Mouse (Mus musculus): ENCODE measurements at regions not wholly inside any gene's neighbourhood (a gene's known extent, or its start where the extent isn't known, plus 50 kb on each side); places are given as distances from the start of the nearest gene placed in this dataset.

- H3K27me3 ChIP-seq (ENCODE audit: control insufficient read depth, insufficient read depth, low read length) = no peaks in the 10 kb centered on the region
- ATAC-seq (ENCODE audit: low FRiP score) (no peak), DNase-seq (ENCODE audit: low spot score) (no peak)
- peak overlapping the region; percentile 15; the same call in 1 of the 2 replicates for H3K4me2 ChIP-seq (replicated peaks)
- no peaks in the 10 kb centered on the region for H3K36me3 ChIP-seq (replicated peaks; ENCODE audit: control insufficient read depth, insufficient read depth)
- no peaks in the 10 kb centered on the region for H3K4me1 ChIP-seq (replicated peaks; ENCODE audit: control insufficient read depth, insufficient read depth, low read length)
- no peak overlapping the region for H3K4me3 ChIP-seq (replicated peaks; ENCODE audit: low read length)
- WGBS = 58% methylated on average over 13 of the region's 13 CpGs
- no peak overlapping the region for H3K27ac ChIP-seq
- H3K9ac ChIP-seq = no peak overlapping the region
- no peaks in the 10 kb centered on the region for H3K9me3 ChIP-seq (ENCODE audit: control insufficient read depth, low read length)
Measured at GRCm38 (mm10) chr13:44308227-44308626, 421.0 kb upstream of the Jarid2 start.

- Histone ChIP-seq H3K9ac (no peak overlapping the region), H3K4me3 (replicated peaks; ENCODE audit: low read length) (no peak overlapping the region), H3K27ac (no peak overlapping the region), H3K4me2 (replicated peaks) (no peak overlapping the region), H3K27me3 (ENCODE audit: control insufficient read depth, insufficient read depth, low read length) (no peaks in the 10 kb centered on the region), H3K4me1 (replicated peaks; ENCODE audit: control insufficient read depth, insufficient read depth, low read length) (0 out of 2 replicates have a peak, but pooled peaks cover 4% of the 10 kb centered on the region), H3K36me3 (replicated peaks; ENCODE audit: control insufficient read depth, insufficient read depth) (no peaks in the 10 kb centered on the region), H3K9me3 (ENCODE audit: control insufficient read depth, low read length) (no peaks in the 10 kb centered on the region)
- ATAC-seq (ENCODE audit: low FRiP score) (no peak), DNase-seq (ENCODE audit: low spot score) (no peak)
- 88% methylated on average over 6 of the region's 6 CpGs for WGBS
Measured at GRCm38 (mm10) chr13:44312237-44312636, 417.0 kb upstream of the Jarid2 start.

- H3K4me1 ChIP-seq (replicated peaks; ENCODE audit: control insufficient read depth, insufficient read depth, low read length) = 0 out of 2 replicates have a peak, but pooled peaks cover 4% of the 10 kb centered on the region
- H3K4me2 ChIP-seq (replicated peaks) = no peak overlapping the region
- H3K27me3 ChIP-seq (ENCODE audit: control insufficient read depth, insufficient read depth, low read length) = no peaks in the 10 kb centered on the region
- ATAC-seq (ENCODE audit: low FRiP score) (no peak), DNase-seq (ENCODE audit: low spot score) (no peak)
- no peaks in the 10 kb centered on the region for H3K36me3 ChIP-seq (replicated peaks; ENCODE audit: control insufficient read depth, insufficient read depth)
- no peak overlapping the region for H3K27ac ChIP-seq
- WGBS = 54% methylated on average over 13 of the region's 13 CpGs
- no peak overlapping the region for H3K4me3 ChIP-seq (replicated peaks; ENCODE audit: low read length)
- H3K9me3 ChIP-seq (ENCODE audit: control insufficient read depth, low read length) = no peaks in the 10 kb centered on the region
- H3K9ac ChIP-seq = no peak overlapping the region
Measured at GRCm38 (mm10) chr13:44316747-44317446, 412.4 kb upstream of the Jarid2 start.

GRCm38 (mm10) chr13:44317596-44317995, 411.7 kb upstream of the Jarid2 start:
- H3K27me3 ChIP-seq (ENCODE audit: control insufficient read depth, insufficient read depth, low read length) = no peaks in the 10 kb centered on the region
- no peak overlapping the region for H3K4me3 ChIP-seq (replicated peaks; ENCODE audit: low read length)
- DNase-seq (ENCODE audit: low spot score) (no peak), ATAC-seq (ENCODE audit: low FRiP score) (no peak)
- WGBS = 63% methylated on average over 8 of the region's 8 CpGs
- no peaks in the 10 kb centered on the region for H3K9me3 ChIP-seq (ENCODE audit: control insufficient read depth, low read length)
- no peak overlapping the region for H3K4me2 ChIP-seq (replicated peaks)
- 0 out of 2 replicates have a peak, but pooled peaks cover 4% of the 10 kb centered on the region for H3K4me1 ChIP-seq (replicated peaks; ENCODE audit: control insufficient read depth, insufficient read depth, low read length)
- no peak overlapping the region for H3K9ac ChIP-seq
- no peaks in the 10 kb centered on the region for H3K36me3 ChIP-seq (replicated peaks; ENCODE audit: control insufficient read depth, insufficient read depth)
- H3K27ac ChIP-seq = no peak overlapping the region

- WGBS = 89% methylated on average over 9 of the region's 9 CpGs
- Histone ChIP-seq H3K36me3 (replicated peaks; ENCODE audit: control insufficient read depth, insufficient read depth) (no peaks in the 10 kb centered on the region), H3K4me2 (replicated peaks) (no peak overlapping the region), H3K4me3 (replicated peaks; ENCODE audit: low read length) (no peak overlapping the region), H3K4me1 (replicated peaks; ENCODE audit: control insufficient read depth, insufficient read depth, low read length) (0 out of 2 replicates have a peak, but pooled peaks cover 4% of the 10 kb centered on the region), H3K27me3 (ENCODE audit: control insufficient read depth, insufficient read depth, low read length) (no peaks in the 10 kb centered on the region), H3K9me3 (ENCODE audit: control insufficient read depth, low read length) (no peaks in the 10 kb centered on the region), H3K9ac (no peak overlapping the region), H3K27ac (no peak overlapping the region)
- ATAC-seq (ENCODE audit: low FRiP score) = no peak
- no peak for DNase-seq (ENCODE audit: low spot score)
Measured at GRCm38 (mm10) chr13:44319101-44319500, 410.2 kb upstream of the Jarid2 start.

- DNase-seq (ENCODE audit: low spot score) (no peak), ATAC-seq (ENCODE audit: low FRiP score) (no peak)
- Histone ChIP-seq H3K4me3 (replicated peaks; ENCODE audit: low read length) (no peak overlapping the region), H3K9me3 (ENCODE audit: control insufficient read depth, low read length) (no peaks in the 10 kb centered on the region), H3K4me1 (replicated peaks; ENCODE audit: control insufficient read depth, insufficient read depth, low read length) (0 out of 2 replicates have a peak, but pooled peaks cover 4% of the 10 kb centered on the region), H3K9ac (no peak overlapping the region), H3K4me2 (replicated peaks) (no peak overlapping the region), H3K36me3 (replicated peaks; ENCODE audit: control insufficient read depth, insufficient read depth) (no peaks in the 10 kb centered on the region), H3K27ac (no peak overlapping the region), H3K27me3 (ENCODE audit: control insufficient read depth, insufficient read depth, low read length) (no peaks in the 10 kb centered on the region)
- 95% methylated on average over 9 of the region's 9 CpGs for WGBS
Measured at GRCm38 (mm10) chr13:44319511-44319910, 409.8 kb upstream of the Jarid2 start.

- H3K27ac ChIP-seq = no peak overlapping the region
- no peak for DNase-seq (ENCODE audit: low spot score)
- no peak for ATAC-seq (ENCODE audit: low FRiP score)
- no peak overlapping the region for H3K9ac ChIP-seq
- no peak overlapping the region for H3K4me3 ChIP-seq (replicated peaks; ENCODE audit: low read length)
- 95% methylated on average over 4 of the region's 4 CpGs for WGBS
- no peak overlapping the region for H3K4me2 ChIP-seq (replicated peaks)
- no peaks in the 10 kb centered on the region for H3K27me3 ChIP-seq (ENCODE audit: control insufficient read depth, insufficient read depth, low read length)
- no peaks in the 10 kb centered on the region for H3K36me3 ChIP-seq (replicated peaks; ENCODE audit: control insufficient read depth, insufficient read depth)
- H3K4me1 ChIP-seq (replicated peaks; ENCODE audit: control insufficient read depth, insufficient read depth, low read length) = 0 out of 2 replicates have a peak, but pooled peaks cover 4% of the 10 kb centered on the region
- no peaks in the 10 kb centered on the region for H3K9me3 ChIP-seq (ENCODE audit: control insufficient read depth, low read length)
Measured at GRCm38 (mm10) chr13:44320311-44320710, 409.0 kb upstream of the Jarid2 start.

- Histone ChIP-seq H3K4me2 (replicated peaks) (no peak overlapping the region), H3K4me1 (replicated peaks; ENCODE audit: control insufficient read depth, insufficient read depth, low read length) (0 out of 2 replicates have a peak, but pooled peaks cover 4% of the 10 kb centered on the region), H3K27ac (no peak overlapping the region), H3K27me3 (ENCODE audit: control insufficient read depth, insufficient read depth, low read length) (no peaks in the 10 kb centered on the region), H3K9ac (no peak overlapping the region), H3K9me3 (ENCODE audit: control insufficient read depth, low read length) (no peaks in the 10 kb centered on the region), H3K36me3 (replicated peaks; ENCODE audit: control insufficient read depth, insufficient read depth) (no peaks in the 10 kb centered on the region), H3K4me3 (replicated peaks; ENCODE audit: low read length) (no peak overlapping the region)
- ATAC-seq (ENCODE audit: low FRiP score) = no peak
- WGBS = 80% methylated on average over 16 of the region's 16 CpGs
- DNase-seq (ENCODE audit: low spot score) = no peak
Measured at GRCm38 (mm10) chr13:44321009-44321596, 408.2 kb upstream of the Jarid2 start.

- Histone ChIP-seq H3K9me3 (ENCODE audit: control insufficient read depth, low read length) (no peaks in the 10 kb centered on the region), H3K36me3 (replicated peaks; ENCODE audit: control insufficient read depth, insufficient read depth) (no peaks in the 10 kb centered on the region), H3K4me2 (replicated peaks) (no peak overlapping the region), H3K4me3 (replicated peaks; ENCODE audit: low read length) (no peak overlapping the region), H3K4me1 (replicated peaks; ENCODE audit: control insufficient read depth, insufficient read depth, low read length) (no peaks in the 10 kb centered on the region), H3K27ac (no peak overlapping the region), H3K9ac (no peak overlapping the region), H3K27me3 (ENCODE audit: control insufficient read depth, insufficient read depth, low read length) (no peaks in the 10 kb centered on the region)
- 91% methylated on average over 8 of the region's 8 CpGs for WGBS
- ATAC-seq (ENCODE audit: low FRiP score) = no peak
- DNase-seq (ENCODE audit: low spot score) = no peak
Measured at GRCm38 (mm10) chr13:44328416-44328815, 400.9 kb upstream of the Jarid2 start.
